Mouse (Mus musculus) limb, embryonic 15.5 days (tissue): ENCODE measurements around the gene Susd4. TPM values are rescaled to one million over a fixed set of nuclear protein-coding genes. Genes with fewer than 3 reads are reported as not detected.

Experiments
- ATAC-seq: fragments of 200-750 bp; cut with Nextera tagmentation; 2 replicates; pipeline ENCODE4 v1.8.0; 2017; ENCODE audit warnings: low read depth, moderate TSS enrichment; ENCODE audit not compliant: insufficient number of reproducible peaks, low FRiP score, low TSS enrichment
- H3K27ac ChIP-seq: fragments of 300-500 bp; sonication (generic); 2 replicates; pipeline ENCODE4 v1.5.1; 2015; ENCODE audit warnings: moderate library complexity, mild to moderate bottlenecking, inconsistent platforms
- H3K27me3 ChIP-seq: fragments of 300-500 bp; sonication (generic); 2 replicates; pipeline ENCODE4 v1.6.1; 2015; ENCODE audit warnings: inconsistent platforms
- H3K36me3 ChIP-seq: fragments of 300-500 bp; sonication (generic); 2 replicates; pipeline ENCODE4 v1.6.1; 2015; ENCODE audit warnings: inconsistent platforms
- H3K4me1 ChIP-seq: fragments of 300-500 bp; sonication (generic); 2 replicates; pipeline ENCODE4 v1.6.1; 2015; ENCODE audit warnings: inconsistent platforms
- H3K4me2 ChIP-seq: fragments of 300-500 bp; sonication (generic); 2 replicates; pipeline ENCODE4 v1.6.1; 2015; ENCODE audit warnings: mild to moderate bottlenecking, inconsistent platforms
- H3K4me3 ChIP-seq: fragments of 300-500 bp; sonication (generic); 2 replicates; pipeline ENCODE4 v1.5.1; 2015; ENCODE audit warnings: mild to moderate bottlenecking, inconsistent platforms
- H3K9ac ChIP-seq: fragments of 300-500 bp; sonication (generic); 2 replicates; pipeline ENCODE4 v1.6.1; 2015; ENCODE audit warnings: inconsistent platforms
- H3K9me3 ChIP-seq: fragments of 300-500 bp; sonication (generic); 2 replicates; pipeline ENCODE4 v1.6.1; 2016; ENCODE audit warnings: inconsistent platforms
- WGBS: fragments of 180-500 bp; shearing (Covaris S2); methylation state at CpG from one replicate; pipeline ENCODE4 v1.1.7; 2015; 5-methylcytosine and 5-hydroxymethylcytosine counted together
- polyA plus RNA-seq: library from polyadenylated mRNA; unstranded; fragments of >200 nt; fragmentation: Nextera tagmentation; extraction: Ambion mirVana; gene quantifications from 2 replicates; pipeline ENCODE4 v1.2.1, GENCODE M21; 2015

The Susd4 gene
- polyA plus RNA-seq, 1 experiment from 2014 or later: 14.4 TPM

DNA sequence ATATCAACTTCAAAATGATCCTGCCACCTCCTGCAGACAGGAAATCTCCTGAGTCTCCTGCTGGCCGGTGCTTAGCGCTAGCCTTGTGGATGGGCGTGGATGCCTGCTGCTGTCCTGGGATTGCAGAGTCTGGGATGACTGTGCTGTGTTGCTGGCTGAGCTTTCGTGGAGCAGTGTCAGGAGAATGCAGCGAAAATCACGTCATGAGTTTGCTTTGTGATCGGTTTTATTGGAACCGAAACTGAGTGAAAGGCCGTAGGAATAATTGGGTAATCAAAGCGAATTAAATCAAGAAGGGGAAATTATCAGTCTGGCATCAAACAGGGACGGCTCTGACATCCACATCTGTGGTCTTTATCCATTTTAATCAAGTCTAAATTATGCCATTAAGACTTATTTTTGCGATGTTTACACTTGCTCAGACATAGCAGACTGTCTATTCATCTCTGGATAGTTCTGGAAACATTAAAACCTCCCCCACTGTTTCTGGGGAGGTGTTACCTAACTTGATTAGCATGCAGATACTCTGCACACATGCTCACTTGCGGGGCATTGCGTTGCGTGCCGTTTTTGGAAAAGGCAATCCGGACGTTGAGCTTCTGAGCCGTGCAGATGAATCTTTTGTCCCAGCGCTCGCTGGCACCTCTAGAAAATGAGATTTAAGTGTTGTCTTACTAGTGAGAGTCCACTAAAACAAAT lies 60.2 kb downstream of the Susd4 start:
- no peak overlapping the region for H3K27ac ChIP-seq
- 0 out of 2 replicates have a peak, but pooled peaks cover 3% of the 10 kb centered on the region for H3K4me1 ChIP-seq
- H3K4me3 ChIP-seq: no peak overlapping the region
- H3K27me3 ChIP-seq: no peaks in the 10 kb centered on the region
- 58% methylated on average over 21 of the region's 21 CpGs for WGBS
- H3K4me2 ChIP-seq: no peak overlapping the region
- H3K36me3 ChIP-seq: no peaks in the 10 kb centered on the region
- H3K9me3 ChIP-seq: no peaks in the 10 kb centered on the region
- no peak overlapping the region for H3K9ac ChIP-seq
- ATAC-seq: no peak

DNA sequence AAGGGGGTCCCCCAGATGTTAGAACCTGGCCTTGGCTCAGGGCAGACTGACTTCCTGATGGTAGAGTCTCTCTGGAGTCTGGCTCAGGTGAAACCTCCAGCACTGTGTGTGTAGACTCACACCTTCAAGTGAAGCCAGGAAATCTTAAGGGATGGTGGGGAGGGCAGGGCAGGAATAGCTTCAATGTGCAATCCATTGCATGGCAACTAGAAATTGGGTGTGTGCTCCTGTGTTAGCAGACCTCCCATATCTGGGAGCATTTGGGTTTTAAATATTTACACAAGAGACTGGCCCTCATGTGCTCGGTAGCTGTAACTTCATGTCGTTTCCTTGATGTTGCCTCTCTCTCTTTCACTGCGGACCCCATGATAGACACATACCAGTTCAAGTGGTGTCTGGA lies 62.9 kb downstream of the Susd4 start:
- Histone ChIP-seq H3K36me3 (no peaks in the 10 kb centered on the region), H3K4me3 (no peak overlapping the region), H3K27me3 (no peaks in the 10 kb centered on the region), H3K4me2 (no peak overlapping the region), H3K9me3 (no peaks in the 10 kb centered on the region), H3K4me1 (no peaks in the 10 kb centered on the region), H3K27ac (no peak overlapping the region), H3K9ac (no peak overlapping the region)
- ATAC-seq: no peak
- WGBS: 74% methylated on average over 3 of the region's 3 CpGs

DNA sequence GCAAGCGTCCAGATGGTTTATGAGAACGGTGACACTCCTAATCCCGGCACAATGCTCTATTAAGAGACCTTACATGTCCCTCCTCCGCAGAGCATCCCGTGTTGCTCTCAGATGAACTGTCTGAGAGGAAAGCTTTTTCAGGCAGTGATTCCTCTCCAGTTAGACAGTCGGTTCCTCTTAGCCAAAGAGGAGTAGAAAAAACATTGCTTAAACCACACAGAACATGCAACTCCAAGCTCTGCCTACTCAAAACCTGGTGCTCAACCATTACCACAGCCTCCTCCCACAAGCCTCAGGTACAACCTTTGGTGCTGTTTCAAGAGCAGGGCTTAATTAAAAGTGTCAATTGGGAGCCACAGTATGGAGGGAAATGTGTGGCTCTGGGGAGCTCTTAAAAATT lies 74.4 kb downstream of the Susd4 start:
- ATAC-seq: no peak
- Histone ChIP-seq H3K4me1 (peaks cover 12% of the 10 kb centered on the region), H3K9ac (no peak overlapping the region), H3K27me3 (no peaks in the 10 kb centered on the region), H3K4me3 (no peak overlapping the region), H3K36me3 (no peaks in the 10 kb centered on the region), H3K27ac (no peak overlapping the region), H3K9me3 (no peaks in the 10 kb centered on the region), H3K4me2 (no peak overlapping the region)
- WGBS: 67% methylated on average over 6 of the region's 6 CpGs

GRCm38 (mm10) chr1:182839332-182839929 lies 75.8 kb downstream of the Susd4 start:
- Histone ChIP-seq H3K36me3 (no peaks in the 10 kb centered on the region), H3K4me1 (peaks cover 12% of the 10 kb centered on the region), H3K27ac (0 out of 2 replicates have a peak overlapping the region, but pooled peaks have one; percentile 11), H3K9me3 (no peaks in the 10 kb centered on the region), H3K27me3 (no peaks in the 10 kb centered on the region), H3K9ac (no peak overlapping the region), H3K4me2 (no peak overlapping the region), H3K4me3 (no peak overlapping the region)
- 79% methylated on average over 4 of the region's 4 CpGs for WGBS
- ATAC-seq: no peak

GRCm38 (mm10) chr1:182840011-182840410 lies 76.4 kb downstream of the Susd4 start:
- no peak overlapping the region for H3K4me2 ChIP-seq
- 0 out of 2 replicates have a peak overlapping the region, but pooled peaks have one; percentile 11 for H3K27ac ChIP-seq
- no peak overlapping the region for H3K4me3 ChIP-seq
- ATAC-seq: no peak
- no peaks in the 10 kb centered on the region for H3K9me3 ChIP-seq
- no peaks in the 10 kb centered on the region for H3K36me3 ChIP-seq
- no peak overlapping the region for H3K9ac ChIP-seq
- WGBS: 43% methylated on average over 6 of the region's 6 CpGs
- H3K27me3 ChIP-seq: no peaks in the 10 kb centered on the region
- H3K4me1 ChIP-seq: peaks cover 12% of the 10 kb centered on the region

DNA sequence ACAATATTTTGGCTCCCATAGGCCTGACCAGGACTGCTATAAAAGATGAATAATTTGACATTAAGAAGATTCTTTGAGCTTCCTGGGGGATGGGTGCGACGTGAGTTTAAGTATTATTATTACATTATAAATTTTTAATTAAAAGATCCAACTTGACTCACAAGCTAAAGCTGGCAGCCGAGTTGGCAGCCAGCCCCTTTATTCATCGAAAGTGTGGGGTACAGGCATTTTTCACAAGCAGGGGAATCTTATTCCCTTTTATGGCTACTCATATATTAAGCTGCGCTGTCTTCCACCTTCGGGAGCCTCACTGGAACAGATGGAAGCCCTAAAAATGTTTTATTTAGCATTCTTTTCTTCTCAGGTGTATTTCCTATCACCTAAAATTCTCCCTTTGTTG lies 76.9 kb downstream of the Susd4 start:
- no peak for ATAC-seq
- WGBS: 58% methylated on average over 6 of the region's 6 CpGs
- Histone ChIP-seq H3K9me3 (no peaks in the 10 kb centered on the region), H3K4me3 (no peak overlapping the region), H3K27me3 (no peaks in the 10 kb centered on the region), H3K4me2 (no peak overlapping the region), H3K4me1 (peaks cover 12% of the 10 kb centered on the region), H3K9ac (no peak overlapping the region), H3K27ac (no peak overlapping the region), H3K36me3 (no peaks in the 10 kb centered on the region)

DNA sequence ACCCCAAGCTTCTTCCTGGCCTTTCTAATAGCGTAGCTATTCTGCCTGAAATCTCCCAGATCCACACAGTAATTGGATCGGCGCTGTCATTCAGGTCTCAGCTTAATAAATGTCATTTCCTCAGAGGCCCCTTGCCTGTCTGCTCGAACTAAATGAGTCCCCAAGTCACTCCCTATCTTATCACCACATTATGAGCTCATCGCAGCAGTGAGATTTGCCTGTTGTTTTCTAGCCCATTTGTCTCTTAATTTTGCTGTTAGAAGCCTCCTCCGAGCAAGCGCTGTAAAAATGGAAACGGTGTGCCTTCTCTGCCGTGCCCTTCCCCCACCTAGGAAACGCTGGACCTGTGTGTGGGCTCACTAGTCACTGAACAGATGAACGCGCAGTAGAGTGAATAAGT lies 85.9 kb downstream of the Susd4 start:
- ATAC-seq: no peak
- Histone ChIP-seq H3K27ac (no peak overlapping the region), H3K9ac (no peak overlapping the region), H3K27me3 (no peaks in the 10 kb centered on the region), H3K4me2 (no peak overlapping the region), H3K4me3 (no peak overlapping the region), H3K4me1 (no peaks in the 10 kb centered on the region), H3K36me3 (no peaks in the 10 kb centered on the region), H3K9me3 (no peaks in the 10 kb centered on the region)
- WGBS: 44% methylated on average over 12 of the region's 12 CpGs

DNA sequence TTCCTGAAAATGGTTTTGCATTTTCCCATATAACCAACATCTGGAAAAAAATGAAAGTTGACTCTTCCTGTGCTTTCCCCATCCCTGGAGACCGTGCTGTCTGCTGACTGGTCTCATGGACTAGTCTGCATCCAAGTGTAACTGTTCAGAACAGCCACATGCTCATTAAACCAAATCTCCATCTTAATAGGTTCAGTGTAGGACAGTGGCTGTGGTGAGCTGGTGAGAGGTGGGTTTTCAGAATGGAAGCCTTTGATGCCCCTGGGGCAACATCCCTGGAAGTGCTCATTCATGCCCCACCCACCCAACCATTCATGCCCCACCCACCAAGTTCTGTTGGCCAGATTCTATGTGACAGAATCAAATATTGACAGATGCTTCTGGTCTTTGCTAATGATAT lies 86.4 kb downstream of the Susd4 start:
- Histone ChIP-seq H3K4me3 (no peak overlapping the region), H3K9ac (no peak overlapping the region), H3K4me1 (no peaks in the 10 kb centered on the region), H3K36me3 (no peaks in the 10 kb centered on the region), H3K9me3 (no peaks in the 10 kb centered on the region), H3K27me3 (no peaks in the 10 kb centered on the region), H3K27ac (no peak overlapping the region), H3K4me2 (no peak overlapping the region)
- no peak for ATAC-seq
- WGBS: 53% methylated on average over 1 of the region's 1 CpGs

GRCm38 (mm10) chr1:182852158-182852557 lies 88.5 kb downstream of the Susd4 start:
- Histone ChIP-seq H3K4me1 (no peaks in the 10 kb centered on the region), H3K9me3 (no peaks in the 10 kb centered on the region), H3K4me3 (no peak overlapping the region), H3K36me3 (no peaks in the 10 kb centered on the region), H3K4me2 (no peak overlapping the region), H3K27me3 (no peaks in the 10 kb centered on the region), H3K9ac (no peak overlapping the region), H3K27ac (no peak overlapping the region)
- no peak for ATAC-seq
- WGBS: 49% methylated on average over 6 of the region's 6 CpGs

DNA sequence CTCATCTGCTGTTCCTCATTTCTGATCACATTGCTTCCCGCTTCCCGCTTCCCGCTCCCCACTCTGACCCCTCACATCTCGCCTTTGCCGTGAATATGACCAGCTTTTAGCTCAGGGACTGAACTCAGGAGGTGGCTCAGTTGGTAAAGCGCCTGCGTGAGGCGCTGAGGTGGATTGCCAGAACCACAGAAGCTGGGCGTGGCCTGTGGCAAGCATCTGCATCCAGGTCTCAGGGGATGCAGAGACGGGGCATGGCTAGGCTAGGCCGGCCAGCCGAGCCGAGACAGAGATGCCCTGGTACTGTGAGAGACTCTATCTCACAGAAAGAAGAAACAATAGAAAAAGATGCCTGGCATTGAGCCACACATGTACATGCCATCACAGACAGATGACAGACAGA lies 93.0 kb downstream of the Susd4 start:
- no peak overlapping the region for H3K9ac ChIP-seq
- H3K4me3 ChIP-seq: no peak overlapping the region
- no peaks in the 10 kb centered on the region for H3K4me1 ChIP-seq
- H3K27ac ChIP-seq: no peak overlapping the region
- H3K9me3 ChIP-seq: no peaks in the 10 kb centered on the region
- no peaks in the 10 kb centered on the region for H3K27me3 ChIP-seq
- WGBS: 71% methylated on average over 13 of the region's 13 CpGs
- no peak overlapping the region for H3K4me2 ChIP-seq
- H3K36me3 ChIP-seq: no peaks in the 10 kb centered on the region
- no peak for ATAC-seq

DNA sequence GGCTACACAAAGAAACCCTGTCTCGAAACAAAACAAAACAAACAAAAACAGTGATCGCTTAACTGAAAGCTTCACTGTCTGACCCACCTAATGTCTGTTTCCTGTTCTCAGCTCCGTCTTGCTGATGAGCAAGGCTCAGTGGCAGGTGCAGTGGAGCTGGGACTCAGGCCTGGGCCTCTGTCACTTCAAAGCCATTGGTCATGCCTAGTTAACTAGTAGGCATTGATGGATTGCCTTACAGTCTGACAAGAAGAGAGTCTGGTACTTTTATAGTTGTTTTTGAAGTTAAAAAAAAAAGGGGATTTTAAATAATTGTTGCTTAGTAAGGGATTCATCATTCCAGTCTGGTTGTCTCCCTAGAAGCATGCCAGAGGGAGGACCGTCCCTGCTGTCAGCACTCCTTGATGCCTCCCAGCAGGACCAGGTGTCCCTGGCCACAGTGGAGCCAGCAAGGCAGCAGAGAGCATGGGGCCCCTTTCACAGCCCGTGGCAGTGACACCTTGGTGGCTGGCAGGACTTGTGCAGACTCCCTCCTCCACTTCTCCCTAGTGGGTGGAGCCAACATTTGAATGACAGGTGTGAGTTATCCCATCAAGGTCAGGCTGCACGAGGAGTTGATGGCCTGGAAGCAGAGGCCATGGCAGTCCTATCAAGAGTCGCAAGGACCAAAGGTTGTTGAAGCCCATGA lies 98.2 kb downstream of the Susd4 start:
- WGBS: 35% methylated on average over 7 of the region's 7 CpGs
- Histone ChIP-seq H3K4me3 (no peak overlapping the region), H3K4me1 (peaks cover 2% of the 10 kb centered on the region; the same call in 1 of the 2 replicates), H3K27me3 (no peaks in the 10 kb centered on the region), H3K36me3 (no peaks in the 10 kb centered on the region), H3K27ac (no peak overlapping the region), H3K9me3 (no peaks in the 10 kb centered on the region), H3K9ac (no peak overlapping the region), H3K4me2 (no peak overlapping the region)
- ATAC-seq: no peak

GRCm38 (mm10) chr1:182863396-182863795 lies 99.7 kb downstream of the Susd4 start:
- Histone ChIP-seq H3K27ac (no peak overlapping the region), H3K27me3 (no peaks in the 10 kb centered on the region), H3K9ac (no peak overlapping the region), H3K36me3 (no peaks in the 10 kb centered on the region), H3K4me3 (no peak overlapping the region), H3K4me2 (no peak overlapping the region), H3K4me1 (peaks cover 2% of the 10 kb centered on the region; the same call in 1 of the 2 replicates), H3K9me3 (no peaks in the 10 kb centered on the region)
- no peak for ATAC-seq
- WGBS: 79% methylated on average over 6 of the region's 6 CpGs
